Mouse (Mus musculus) c-Kit-positive CD71-positive TER-119-negative erythroid progenitor cells, embryonic 14.5 days (primary cell): ENCODE measurements around the gene Glp1r.
A peak's percentile ranks its signal among the peaks of the same experiment; 100 is the strongest.

Experiments used
- DNase-seq: peaks from one replicate; pipeline ENCODE4 v3.0.0-alpha.2; 2013; ENCODE audit warnings: low read depth

Glp1r gene

GRCm38 (mm10) chr17:30912536-30912935, 10.9 kb downstream of the Glp1r start:
- no peak for DNase-seq

- no peak for DNase-seq
Observed at GRCm38 (mm10) chr17:30914264-30914663, 12.6 kb downstream of the Glp1r start.

- DNase-seq = no peak
Observed at GRCm38 (mm10) chr17:30923566-30923965, 21.9 kb downstream of the Glp1r start.

- DNase-seq = no peak
Observed at GRCm38 (mm10) chr17:30930827-30931226, 29.2 kb downstream of the Glp1r start.

- no peak for DNase-seq
Observed at GRCm38 (mm10) chr17:30932836-30933235, 31.2 kb downstream of the Glp1r start.

- no peak for DNase-seq
Observed at GRCm38 (mm10) chr17:30935301-30935700, 33.7 kb downstream of the Glp1r start.

- peak; percentile 6 for DNase-seq
Observed at GRCm38 (mm10) chr17:30938554-30938953, 36.9 kb downstream of the Glp1r start.

GRCm38 (mm10) chr17:30948382-30948781, 46.8 kb downstream of the Glp1r start:
- no peak for DNase-seq

GRCm38 (mm10) chr17:30950780-30951179, 49.2 kb downstream of the Glp1r start:
- peak; percentile 34 for DNase-seq

GRCm38 (mm10) chr17:30951600-30951999, 50.0 kb downstream of the Glp1r start:
- DNase-seq = no peak

- DNase-seq = no peak
Observed at GRCm38 (mm10) chr17:30954340-30954739, 52.7 kb downstream of the Glp1r start, which contains the start of gene Umodl1. TSS of gene Umodl1 (plus strand) at chr17:30954640.

- DNase-seq = no peak
Observed at GRCm38 (mm10) chr17:30961936-30962592, 60.4 kb downstream of the Glp1r start.

- DNase-seq = no peak
Observed at GRCm38 (mm10) chr17:30962880-30963279, 61.3 kb downstream of the Glp1r start.

- no peak for DNase-seq
Observed at GRCm38 (mm10) chr17:30969983-30970382, 68.4 kb downstream of the Glp1r start.

- DNase-seq = no peak
Observed at GRCm38 (mm10) chr17:30971877-30972276, 70.3 kb downstream of the Glp1r start.

- DNase-seq = no peak
Observed at GRCm38 (mm10) chr17:30973332-30973731, 71.7 kb downstream of the Glp1r start.

GRCm38 (mm10) chr17:30977290-30977689, 75.7 kb downstream of the Glp1r start:
- no peak for DNase-seq

- no peak for DNase-seq
Observed at GRCm38 (mm10) chr17:30978556-30978955, 76.9 kb downstream of the Glp1r start.

- no peak for DNase-seq
Observed at GRCm38 (mm10) chr17:30983521-30983920, 81.9 kb downstream of the Glp1r start.

GRCm38 (mm10) chr17:30990254-30990653, 88.6 kb downstream of the Glp1r start:
- DNase-seq = no peak
